Mouse (Mus musculus) kidney, postnatal 10 days (tissue): ENCODE measurements around the gene Ankdd1a.
A peak's percentile ranks its signal among the peaks of the same experiment; 100 is the strongest.

Experiments used
- DNase-seq: peaks from one replicate; pipeline ENCODE4 v3.0.0; 2021; ENCODE audit warnings: mixed read lengths

Gene Ankdd1a

GRCm38 (mm10) chr9:65541126-65542068 is 21.4 kb upstream of the Ankdd1a start:
- DNase-seq: peak; percentile 48

GRCm38 (mm10) chr9:65539697-65540096 is 19.7 kb upstream of the Ankdd1a start:
- no peak for DNase-seq

- DNase-seq: peak; percentile 70
Observed at GRCm38 (mm10) chr9:65537901-65538630, 18.1 kb upstream of the Ankdd1a start.

GRCm38 (mm10) chr9:65536491-65536890 is 16.5 kb upstream of the Ankdd1a start:
- DNase-seq: no peak

- DNase-seq: no peak
Observed at GRCm38 (mm10) chr9:65535789-65536469, 15.9 kb upstream of the Ankdd1a start.

DNA sequence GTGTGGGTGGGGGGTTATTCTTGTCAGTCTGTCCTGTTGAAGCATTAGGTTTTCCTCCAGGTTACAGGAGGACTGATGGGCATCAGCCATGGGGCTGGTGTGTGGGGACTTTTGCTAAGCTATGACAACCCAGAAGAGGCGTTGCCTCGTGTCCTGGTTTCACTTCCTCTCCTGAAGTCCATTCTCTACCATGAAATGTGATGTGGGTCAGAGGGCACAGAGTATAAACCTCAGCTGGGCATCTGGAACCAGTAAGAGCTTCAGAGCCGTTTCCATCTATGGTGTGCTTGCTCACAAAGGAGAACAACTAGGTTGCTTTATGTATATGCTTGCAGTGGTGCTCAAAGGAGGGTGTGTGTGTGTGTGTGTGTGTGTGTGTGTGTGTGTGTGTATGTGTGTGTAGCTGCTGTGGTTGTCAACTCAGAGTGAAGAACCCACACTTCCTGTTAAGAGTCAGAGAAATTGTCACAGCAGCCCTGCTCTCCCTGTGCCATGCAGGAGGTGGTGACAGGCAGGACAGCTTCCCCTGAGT is 15.3 kb upstream of the Ankdd1a start:
- no peak for DNase-seq

- DNase-seq: no peak
Observed at GRCm38 (mm10) chr9:65534111-65534510, 14.1 kb upstream of the Ankdd1a start.

GRCm38 (mm10) chr9:65532986-65533385 is 13.0 kb upstream of the Ankdd1a start:
- DNase-seq: no peak

DNA sequence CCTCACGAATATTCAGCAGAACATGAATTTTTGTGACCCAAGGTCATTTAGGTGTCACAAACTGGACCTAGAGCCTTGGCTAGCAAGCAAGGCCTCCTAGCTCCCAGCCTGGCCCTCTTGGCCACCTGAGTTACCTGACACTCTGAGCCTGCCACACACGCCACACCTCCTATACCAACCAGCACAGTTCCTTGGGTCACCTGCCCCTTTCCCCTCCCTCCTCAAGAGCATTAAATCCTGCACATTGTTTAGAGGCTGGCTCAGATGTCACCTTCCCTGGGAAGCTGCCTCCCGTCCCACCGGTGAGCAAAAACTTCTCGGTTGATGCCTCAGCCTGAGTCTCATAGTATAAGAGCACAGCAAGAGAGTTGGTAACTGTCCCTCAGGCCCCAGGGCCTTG is 11.3 kb upstream of the Ankdd1a start:
- DNase-seq: no peak

DNA sequence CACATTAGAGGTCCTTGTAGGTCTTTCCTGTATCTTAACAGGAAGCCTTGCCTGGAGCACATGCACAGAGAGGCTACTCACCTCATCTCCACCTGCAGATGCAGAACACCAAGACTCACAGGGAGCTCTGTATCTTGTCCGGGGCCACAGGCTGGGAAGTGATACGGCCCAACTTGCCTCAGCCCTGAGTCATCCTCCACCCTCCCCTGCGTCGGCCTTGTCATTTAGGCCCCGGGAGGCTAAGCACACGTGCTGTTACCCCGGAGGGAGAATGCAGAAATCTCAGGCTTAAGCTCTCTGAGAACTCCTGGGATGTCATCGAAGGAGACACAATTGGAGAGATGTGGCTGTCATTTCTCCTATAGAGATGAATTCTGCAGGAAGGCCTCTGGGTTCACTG is 9.7 kb upstream of the Ankdd1a start:
- no peak for DNase-seq

- no peak for DNase-seq
Observed at GRCm38 (mm10) chr9:65528417-65529038, 8.5 kb upstream of the Ankdd1a start.

DNA sequence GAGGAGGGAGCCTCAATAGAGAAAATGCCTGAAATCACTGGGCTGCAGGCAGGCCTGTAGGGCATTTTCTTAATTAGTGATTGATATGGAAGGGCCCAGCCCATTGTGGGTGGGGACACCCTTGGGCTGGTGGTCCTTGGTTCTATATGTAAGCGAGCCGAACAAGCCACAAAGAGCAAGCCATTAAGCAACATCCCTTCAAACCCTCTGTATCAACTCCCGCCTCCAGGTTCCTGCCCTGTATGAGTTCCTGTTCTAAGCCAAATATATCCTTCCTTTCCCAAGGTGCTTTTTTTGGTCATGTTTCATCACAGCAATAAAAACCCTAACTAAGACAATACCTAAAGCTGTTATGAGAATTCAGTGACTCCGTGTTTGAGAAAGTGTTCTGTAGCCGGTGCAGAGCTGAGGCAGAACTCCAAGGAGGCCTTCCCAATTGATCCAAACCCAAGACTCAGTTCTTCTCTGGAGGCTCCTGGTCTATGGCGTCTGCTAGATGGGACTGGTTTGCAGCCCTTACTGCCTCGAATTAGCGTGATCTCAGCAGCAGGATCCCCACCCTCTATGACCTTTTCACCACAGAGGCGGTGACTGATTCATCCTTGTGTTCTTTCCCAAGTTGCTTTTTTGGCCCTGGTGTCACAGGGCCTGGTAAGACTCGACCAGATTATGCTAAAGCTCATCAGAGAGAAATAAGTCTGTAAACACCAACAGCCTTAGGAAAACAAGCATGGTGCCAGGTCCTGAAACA is 5.6 kb upstream of the Ankdd1a start:
- DNase-seq: no peak

- peak; percentile 89 for DNase-seq
Observed at GRCm38 (mm10) chr9:65523611-65524364, 3.8 kb upstream of the Ankdd1a start.

- DNase-seq: no peak
Observed at GRCm38 (mm10) chr9:65520505-65520876, 498 bp upstream of the Ankdd1a start.

GRCm38 (mm10) chr9:65514851-65515261 is 5.1 kb downstream of the Ankdd1a start:
- DNase-seq: no peak

GRCm38 (mm10) chr9:65514431-65514830 is 5.6 kb downstream of the Ankdd1a start:
- DNase-seq: no peak

DNA sequence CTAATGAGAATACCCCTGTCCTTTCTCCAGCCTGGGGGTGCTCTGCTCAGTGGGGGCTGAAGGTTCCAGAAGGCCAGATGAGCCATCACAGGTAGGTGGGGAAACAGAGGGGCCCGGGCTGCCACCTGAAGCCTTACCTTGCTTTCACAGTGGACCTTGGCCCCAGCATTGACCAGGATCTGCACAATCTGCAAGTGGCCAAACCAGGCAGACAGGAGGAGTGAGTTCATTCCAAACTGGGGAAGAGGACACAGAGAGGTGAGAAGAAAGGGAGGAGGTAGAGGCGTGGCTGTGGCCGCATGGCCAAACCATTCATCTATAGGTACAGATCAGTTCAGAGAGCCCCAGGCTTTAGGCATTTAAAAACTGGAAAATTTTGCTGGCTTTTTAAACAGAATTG is 7.5 kb downstream of the Ankdd1a start:
- no peak for DNase-seq

DNA sequence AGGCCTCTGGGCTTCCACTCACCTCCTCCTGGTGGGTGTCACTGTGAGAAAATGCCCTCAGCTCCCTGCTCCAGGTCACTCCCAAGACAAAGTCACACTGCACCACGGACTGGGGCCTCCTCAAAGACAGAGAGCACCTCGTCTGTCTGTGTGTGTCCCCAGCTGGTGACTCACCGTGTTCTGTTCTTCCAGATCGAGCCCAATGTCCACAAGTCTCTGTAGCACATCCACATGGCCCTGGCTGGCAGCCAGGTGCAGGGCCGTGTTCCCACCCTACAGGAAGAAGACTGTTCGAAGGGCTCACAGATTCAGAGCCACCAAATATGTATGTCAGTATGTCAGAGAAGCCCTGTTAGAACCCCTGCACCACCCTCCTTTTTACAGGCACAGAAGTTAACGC is 11.5 kb downstream of the Ankdd1a start:
- no peak for DNase-seq

DNA sequence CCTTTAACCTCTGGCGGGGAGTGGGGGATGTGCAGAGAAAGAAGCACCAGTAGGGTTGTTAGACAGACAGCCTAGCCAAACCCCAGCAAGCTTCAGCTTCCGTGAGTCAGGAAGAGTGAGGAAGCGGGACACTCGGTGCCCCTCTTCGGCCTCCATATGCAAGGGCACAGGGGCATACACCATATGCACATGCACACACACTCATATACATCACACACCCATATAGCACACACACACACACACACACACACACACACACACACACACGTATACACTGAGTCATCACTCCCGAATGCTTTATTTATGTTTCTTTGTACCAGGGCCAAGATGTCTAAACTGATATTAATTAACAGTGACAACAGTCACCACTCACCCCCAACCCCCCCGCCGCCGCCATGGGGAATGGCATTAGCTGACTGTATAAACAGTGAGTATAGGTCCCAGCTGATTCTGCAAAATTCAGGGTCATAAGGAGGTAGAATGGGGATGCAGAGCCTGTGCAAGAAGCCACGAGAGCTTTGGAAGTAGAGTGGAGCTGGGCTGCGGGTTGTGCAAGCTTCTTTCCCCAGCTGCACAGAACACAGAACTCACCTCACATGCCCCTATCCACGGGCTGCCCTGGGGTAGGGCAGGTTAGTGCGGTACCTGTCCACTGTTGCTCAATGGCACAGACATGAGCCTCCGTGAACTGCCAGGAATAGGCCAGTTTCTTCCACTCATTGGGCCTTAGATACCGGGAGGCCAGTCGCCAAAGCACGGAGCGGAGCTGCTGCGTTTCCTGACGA is 17.1 kb downstream of the Ankdd1a start:
- no peak for DNase-seq

DNA sequence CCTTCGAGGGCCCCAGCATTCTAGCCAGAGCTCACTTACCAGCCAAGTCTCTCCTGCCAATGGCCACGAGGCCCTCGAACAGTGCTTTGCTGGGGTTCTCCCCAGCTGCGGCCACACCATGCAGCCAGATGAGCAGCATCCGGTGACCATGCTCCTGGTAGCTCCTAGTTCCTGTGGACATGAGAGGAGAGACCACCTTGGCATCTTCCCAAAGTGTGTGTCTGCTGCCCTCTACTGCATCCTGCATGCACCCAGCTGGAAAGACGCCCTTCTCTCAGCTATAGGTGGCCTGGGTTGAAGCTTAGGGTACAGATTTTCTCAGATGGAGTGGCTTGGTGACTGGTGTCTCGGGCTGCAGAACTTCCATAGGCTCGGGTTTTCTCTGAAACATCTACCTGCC is 17.8 kb downstream of the Ankdd1a start:
- peak; percentile 58 for DNase-seq
